Mouse (Mus musculus): ENCODE data around the gene Optn. TPM values are rescaled to one million over a fixed set of nuclear protein-coding genes. Genes with fewer than 3 reads are reported as not detected.

Optn gene
- total RNA-seq, 1 experiment from 2014 or later, result 28.2 TPM

GRCm38 (mm10) chr2:4998905-4999304 lies 64.9 kb downstream of the Optn start:
- no peak for ATAC-seq (ENCODE audit: extremely low read depth, insufficient number of reproducible peaks, low FRiP score, poor library complexity, severe bottlenecking)

- ATAC-seq (ENCODE audit: extremely low read depth, insufficient number of reproducible peaks, low FRiP score, poor library complexity, severe bottlenecking), result no peak
Observed at GRCm38 (mm10) chr2:4996421-4996824, 67.4 kb downstream of the Optn start.

- no peak for ATAC-seq (ENCODE audit: extremely low read depth, insufficient number of reproducible peaks, low FRiP score, poor library complexity, severe bottlenecking)
Observed at GRCm38 (mm10) chr2:4995646-4996045, 68.2 kb downstream of the Optn start.

- no peak for ATAC-seq (ENCODE audit: extremely low read depth, insufficient number of reproducible peaks, low FRiP score, poor library complexity, severe bottlenecking)
Observed at GRCm38 (mm10) chr2:4994436-4994835, 69.4 kb downstream of the Optn start.

- no peak for ATAC-seq (ENCODE audit: extremely low read depth, insufficient number of reproducible peaks, low FRiP score, poor library complexity, severe bottlenecking)
Observed at GRCm38 (mm10) chr2:4993584-4993983, 70.3 kb downstream of the Optn start.

GRCm38 (mm10) chr2:4988826-4989424 lies 74.9 kb downstream of the Optn start:
- ATAC-seq (ENCODE audit: extremely low read depth, insufficient number of reproducible peaks, low FRiP score, poor library complexity, severe bottlenecking), result 0 out of 2 replicates have a peak, but pooled peaks have one; percentile 42

- no peak for ATAC-seq (ENCODE audit: extremely low read depth, insufficient number of reproducible peaks, low FRiP score, poor library complexity, severe bottlenecking)
Observed at GRCm38 (mm10) chr2:4987388-4988180, 76.3 kb downstream of the Optn start.

GRCm38 (mm10) chr2:4986798-4987197 lies 77.1 kb downstream of the Optn start:
- no peak for ATAC-seq (ENCODE audit: extremely low read depth, insufficient number of reproducible peaks, low FRiP score, poor library complexity, severe bottlenecking)

- no peak for ATAC-seq (ENCODE audit: extremely low read depth, insufficient number of reproducible peaks, low FRiP score, poor library complexity, severe bottlenecking)
Observed at GRCm38 (mm10) chr2:4985000-4985399, 78.9 kb downstream of the Optn start.

- no peak for ATAC-seq (ENCODE audit: extremely low read depth, insufficient number of reproducible peaks, low FRiP score, poor library complexity, severe bottlenecking)
Observed at GRCm38 (mm10) chr2:4983987-4984386, 79.9 kb downstream of the Optn start.

GRCm38 (mm10) chr2:4978091-4978490 lies 85.8 kb downstream of the Optn start:
- no peak for ATAC-seq (ENCODE audit: extremely low read depth, insufficient number of reproducible peaks, low FRiP score, poor library complexity, severe bottlenecking)

GRCm38 (mm10) chr2:4975807-4976206 lies 88.0 kb downstream of the Optn start, which contains the start of gene Ucma:
TSS of gene Ucma (plus strand) at chr2:4976122.
- ATAC-seq (ENCODE audit: extremely low read depth, insufficient number of reproducible peaks, low FRiP score, poor library complexity, severe bottlenecking), result no peak

Other genes with a start within 250 kb of the Optn start
- gene Sephs1, start 182.5 kb downstream of the Optn start, total RNA-seq (2017), result 11.0 and 17.6 TPM in 2 replicates
- 106 and 112 TPM in 2 replicates for gene Phyh, start 145.0 kb downstream of the Optn start, total RNA-seq (2017)
- gene Ucma, start 87.9 kb downstream of the Optn start, total RNA-seq (2017), result not detected in 2 replicates
- gene Mcm10, start 51.3 kb downstream of the Optn start, total RNA-seq (2017), result 1.4 and 2.3 TPM in 2 replicates
- gene Ccdc3, start 73.7 kb upstream of the Optn start, total RNA-seq (2017), result not detected in 2 replicates

Data from neutrophil, adult 5-6 weeks (primary cell).